Mouse (Mus musculus) monocyte, adult 5-6 weeks (primary cell): ENCODE measurements around the gene Cntf. TPM values are rescaled to one million over a fixed set of nuclear protein-coding genes. Genes with fewer than 3 reads are reported as not detected.

Experiments used
- ATAC-seq: fragments of 153-309, 156-312 bp; replicated peaks from 2 replicates; pipeline ENCODE4 v1.8.0; 2017; ENCODE audit warnings: mild to moderate bottlenecking; ENCODE audit not compliant: low TSS enrichment, insufficient number of reproducible peaks, severe bottlenecking, poor library complexity, low FRiP score
- total RNA-seq: library from RNA; stranded (forward); fragments of 200-1000, 200-491, 200-594 nt; gene quantifications from 3 replicates; pipeline ENCODE4 v1.2.3, GENCODE M21; 2017

Cntf gene
- total RNA-seq, result 2.2 to 4.7 TPM (median 3.5 TPM) in 3 replicates

DNA sequence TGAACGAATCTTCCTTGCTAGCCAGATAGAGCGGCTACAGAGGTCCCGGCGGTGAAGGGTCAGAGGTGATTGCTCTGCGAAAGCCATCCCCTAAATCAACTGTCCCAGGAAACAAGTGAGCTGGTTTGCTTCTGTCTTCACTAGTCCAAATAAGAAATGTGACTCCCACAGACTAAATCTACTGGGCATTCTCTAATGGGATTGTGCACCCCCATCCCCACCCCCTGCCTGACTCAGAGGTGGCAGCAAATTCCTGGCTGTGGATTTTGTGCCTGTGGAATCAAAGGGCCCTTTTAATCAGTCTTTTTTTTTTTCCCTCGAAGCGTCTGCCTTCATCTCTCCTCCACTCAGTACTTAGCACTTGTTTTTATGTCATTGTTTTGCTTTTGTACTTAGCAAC lies at the start of gene Cntf:
Gene Cntf, minus strand, starts transcription at position 325 of the 400 bp plus-strand sequence.
- ATAC-seq, result no peak

DNA sequence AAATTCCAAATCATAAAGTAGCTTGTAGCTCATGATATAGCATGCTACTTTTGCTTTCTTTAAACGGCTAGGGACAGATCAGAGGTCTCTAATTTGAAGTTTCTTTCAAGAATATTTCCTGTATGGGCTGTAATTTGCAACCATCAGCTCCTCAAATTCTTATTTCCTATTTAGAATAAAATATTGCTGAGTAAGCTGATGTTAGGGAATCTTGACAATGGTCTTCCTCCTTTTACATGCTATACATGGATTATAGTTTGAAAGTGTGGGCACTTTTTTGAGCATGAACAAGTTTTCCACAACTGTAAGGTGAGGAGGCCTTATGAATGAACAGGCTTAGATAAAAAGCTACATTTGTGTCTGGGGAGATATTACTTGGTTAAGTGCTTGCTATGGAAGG lies 48.5 kb upstream of the Cntf start:
- ATAC-seq, result no peak

DNA sequence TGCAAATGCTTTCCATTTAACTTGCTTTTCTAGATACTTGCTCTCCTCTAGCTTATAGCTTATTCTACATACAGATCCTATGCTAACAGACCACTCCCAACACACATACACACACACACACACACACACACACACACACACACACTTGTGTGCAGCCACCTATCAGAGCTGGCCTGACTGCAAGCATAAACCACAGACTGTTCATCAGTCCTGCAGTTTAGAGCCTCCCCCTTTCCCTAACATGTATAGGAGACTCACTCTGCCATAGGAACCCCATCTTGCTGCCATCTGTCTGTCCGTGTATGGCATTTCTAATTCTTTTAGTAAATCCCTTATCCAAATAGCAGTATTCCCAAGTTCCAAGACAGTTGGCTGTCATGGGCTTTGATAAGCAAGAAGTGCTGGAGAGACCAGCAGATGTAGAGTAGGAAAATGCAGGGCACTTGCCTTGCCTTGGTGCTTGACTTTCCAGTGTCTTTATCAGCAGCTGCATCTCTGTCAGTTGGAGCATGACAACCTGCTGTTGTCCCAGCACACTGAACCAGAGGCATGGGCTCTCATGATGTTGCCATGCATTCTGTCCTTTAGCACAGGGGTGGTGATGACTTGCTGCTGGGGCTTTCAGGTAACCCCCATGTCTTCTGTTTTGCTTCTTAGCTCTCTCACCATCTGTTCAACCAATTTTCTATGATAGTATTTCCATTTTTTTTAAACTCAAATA lies 47.4 kb upstream of the Cntf start:
- no peak for ATAC-seq

DNA sequence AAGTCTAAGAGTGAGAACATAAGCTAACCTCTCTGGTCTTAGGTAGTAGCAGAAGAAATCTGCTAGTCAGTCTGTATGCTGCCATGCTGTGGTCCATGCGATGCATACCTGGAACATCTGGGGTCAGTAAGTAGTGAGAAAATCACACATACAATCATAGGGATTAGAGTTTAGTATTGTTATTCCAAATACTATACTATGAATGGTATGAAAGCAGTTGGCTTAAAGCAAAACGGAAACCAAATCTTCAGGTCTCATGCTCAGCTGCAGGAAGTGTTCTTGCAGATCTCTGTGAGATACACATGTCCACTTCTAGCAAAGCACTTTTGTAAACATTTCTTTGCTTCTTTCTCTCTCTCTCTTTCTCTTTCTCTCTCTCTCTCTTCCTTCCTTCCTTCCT lies 40.8 kb upstream of the Cntf start:
- 0 out of 2 replicates have a peak, but pooled peaks have one; percentile 47 for ATAC-seq

DNA sequence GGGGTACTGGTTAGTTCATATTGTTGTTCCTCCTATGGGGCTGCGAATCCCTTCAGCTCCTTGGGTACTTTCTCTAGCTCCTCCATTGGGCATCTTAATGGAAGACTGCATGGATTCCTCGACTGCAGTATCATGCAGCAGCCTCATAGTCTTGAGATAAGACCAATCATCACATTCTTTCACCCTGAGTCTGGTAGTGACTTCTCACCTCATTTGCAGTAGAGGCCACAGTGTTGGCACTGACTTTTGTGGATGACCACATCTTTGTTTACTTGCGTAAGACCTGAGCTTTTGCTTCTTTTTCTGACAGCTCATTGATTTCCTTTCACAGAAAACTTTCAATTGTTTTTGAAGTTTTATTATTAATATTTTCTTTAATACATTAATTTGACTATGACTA lies 40.3 kb upstream of the Cntf start:
- peak; percentile 59; the same call in 1 of the 2 replicates for ATAC-seq

DNA sequence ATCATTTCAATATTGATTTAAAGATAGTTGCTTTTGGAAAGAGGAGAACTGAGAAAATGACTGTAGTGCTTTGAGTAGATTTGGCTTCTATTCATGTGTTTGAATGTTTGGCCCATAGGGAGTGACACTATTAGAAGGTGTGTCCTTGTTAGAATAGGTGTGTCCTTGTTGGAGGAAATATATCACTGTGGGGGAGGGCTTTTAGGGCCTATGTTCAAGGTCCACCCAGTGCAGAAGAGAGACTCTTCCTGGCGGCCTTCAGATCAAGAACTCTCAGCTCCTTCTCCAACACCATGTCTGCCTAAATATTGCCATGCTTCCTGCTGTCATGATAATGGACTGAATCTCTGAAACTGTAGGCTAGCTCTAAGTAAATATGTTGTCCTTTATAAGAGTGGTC lies 38.8 kb upstream of the Cntf start:
- ATAC-seq, result no peak

DNA sequence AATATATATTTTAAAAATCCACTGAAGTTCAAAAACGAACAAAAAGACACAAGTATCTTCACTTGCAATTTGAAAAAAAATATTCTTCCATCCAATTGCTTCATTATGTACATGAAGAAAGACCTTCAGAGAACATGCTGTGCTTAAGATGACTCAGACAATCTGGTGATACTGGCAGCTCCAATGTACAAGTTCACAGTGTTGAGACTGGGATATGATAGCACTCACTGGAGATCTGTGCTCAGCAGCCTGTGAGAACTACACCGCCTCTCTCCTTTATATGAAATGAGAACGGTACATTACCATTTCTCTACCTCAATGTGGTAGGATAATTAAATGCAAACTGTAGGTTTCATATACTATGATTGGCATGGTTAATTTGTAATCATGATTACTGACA lies 37.4 kb upstream of the Cntf start:
- ATAC-seq, result no peak

DNA sequence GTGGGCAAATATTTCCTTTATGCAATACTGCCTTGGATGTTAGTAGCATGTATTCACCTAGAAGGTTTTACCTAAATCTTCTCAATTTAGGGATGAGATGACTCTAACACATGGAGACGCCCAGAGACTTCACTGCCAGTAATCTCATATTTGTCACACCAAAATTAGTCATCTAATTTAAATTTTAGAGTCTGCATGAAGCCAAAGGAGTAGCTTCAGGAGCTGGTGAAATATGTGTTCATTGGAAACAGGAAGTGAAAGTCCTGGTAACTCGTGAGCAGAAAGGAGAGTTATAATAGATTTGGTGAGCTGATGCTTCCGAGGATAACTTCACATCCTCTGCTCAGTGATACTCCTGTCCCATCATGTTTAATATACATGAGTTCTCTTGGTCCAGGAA lies 35.6 kb upstream of the Cntf start:
- peak; percentile 61 for ATAC-seq

DNA sequence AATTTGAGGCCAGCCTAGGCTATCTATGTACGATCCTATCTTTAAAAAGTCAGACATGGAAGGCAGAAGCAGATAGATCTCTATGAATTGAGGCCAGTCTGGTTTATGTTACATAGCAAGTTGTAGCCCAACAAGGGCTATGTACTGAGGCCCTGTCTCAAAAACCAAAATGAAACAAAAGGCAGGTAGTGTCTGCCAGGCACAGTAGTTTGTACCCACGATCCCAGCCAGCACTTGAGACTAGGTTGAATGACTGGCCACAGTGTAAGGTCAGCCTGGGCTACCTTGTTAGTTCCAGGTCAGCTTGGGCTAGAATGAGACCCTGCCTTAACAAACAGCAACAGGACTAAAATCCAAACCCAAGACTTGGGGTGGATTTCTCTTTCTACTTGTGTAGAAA lies 35.2 kb upstream of the Cntf start:
- ATAC-seq, result no peak

DNA sequence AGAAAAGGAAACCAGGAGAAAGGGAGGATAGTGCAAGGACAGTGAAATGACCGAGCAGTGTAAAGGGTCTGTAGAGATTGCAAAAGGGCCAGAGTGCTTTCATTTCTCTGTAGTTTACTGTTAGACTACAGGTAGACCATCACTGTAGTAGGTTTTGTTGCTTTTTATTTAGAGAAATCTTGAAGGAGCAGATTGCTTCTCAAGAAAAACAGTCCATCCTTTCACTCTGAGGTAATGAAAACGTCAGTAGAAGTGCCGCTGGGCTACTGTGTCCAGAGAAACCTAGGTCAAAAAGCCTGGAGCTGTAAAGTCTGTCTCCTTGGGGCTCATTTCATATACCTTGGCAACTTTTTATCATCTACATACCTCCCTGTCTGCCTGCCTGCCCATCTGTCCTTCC lies 33.6 kb upstream of the Cntf start:
- no peak for ATAC-seq

DNA sequence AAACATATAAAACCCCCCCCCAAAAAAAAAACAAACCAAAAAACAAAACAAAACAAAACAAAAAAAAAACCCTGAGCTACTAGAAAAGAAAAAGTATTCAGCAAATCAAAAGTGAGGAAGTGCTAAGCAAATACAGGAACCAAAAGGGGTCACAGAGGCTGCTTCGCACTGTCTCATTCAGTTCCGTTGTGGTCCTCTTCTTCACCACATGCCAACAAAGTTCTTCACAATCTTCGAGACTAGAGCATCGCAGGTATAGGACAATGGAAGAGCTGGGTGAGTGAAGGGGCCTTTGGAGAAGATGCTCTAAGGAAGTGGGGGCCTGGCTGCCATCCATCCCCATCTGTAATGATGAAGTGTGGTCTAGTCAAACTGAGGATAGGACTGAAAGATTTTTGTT lies 33.0 kb upstream of the Cntf start:
- 0 out of 2 replicates have a peak, but pooled peaks have one; percentile 16 for ATAC-seq

DNA sequence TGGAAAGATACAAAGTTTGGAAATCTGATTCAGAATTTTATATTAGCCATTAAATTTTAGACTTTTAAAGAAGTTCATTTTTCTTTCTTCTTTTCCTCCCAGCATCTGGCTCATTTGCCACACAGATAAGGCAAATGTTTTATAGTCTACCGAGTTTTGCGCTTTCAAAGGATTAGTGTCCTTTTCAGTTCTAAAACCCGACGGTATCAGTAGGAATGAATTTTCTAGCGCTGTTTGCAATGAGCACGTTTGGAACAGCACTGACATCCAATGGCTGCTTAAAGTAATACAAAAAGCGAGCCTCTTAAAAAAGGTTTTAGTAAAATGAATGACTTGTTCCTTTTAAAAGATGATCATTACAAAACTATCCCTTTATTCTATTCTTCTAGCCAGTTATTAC lies 31.6 kb upstream of the Cntf start:
- ATAC-seq, result no peak

DNA sequence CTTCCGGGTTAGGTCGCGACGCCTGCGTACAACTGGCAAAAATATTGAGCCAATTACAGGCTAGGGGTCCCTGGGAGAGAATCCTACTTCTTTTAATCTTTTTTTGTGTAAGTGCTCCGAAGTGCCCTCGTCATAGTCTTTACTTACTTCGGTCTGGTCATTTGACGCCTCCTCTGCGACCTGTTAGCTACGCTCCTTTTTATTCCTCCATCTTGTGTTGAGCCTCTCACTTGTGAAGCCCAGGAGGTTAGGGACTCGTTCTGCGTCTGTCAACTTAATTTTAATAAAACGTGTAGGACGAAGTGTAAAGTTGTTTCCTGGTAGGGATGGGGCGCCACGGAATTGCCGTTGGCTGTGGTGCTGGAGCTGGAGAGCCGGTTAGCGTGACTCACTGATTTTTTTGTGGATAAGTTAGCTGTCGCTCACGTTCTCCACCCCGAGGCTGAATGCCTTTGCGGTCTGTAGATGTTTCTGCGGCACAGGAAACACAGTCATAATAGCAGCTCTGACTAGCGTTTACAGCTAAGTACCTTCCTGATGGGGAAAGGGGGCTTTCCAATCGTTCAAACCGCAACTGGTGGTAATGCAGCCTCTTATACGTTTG lies 31.0 kb upstream of the Cntf start:
- ATAC-seq, result peak; percentile 42

DNA sequence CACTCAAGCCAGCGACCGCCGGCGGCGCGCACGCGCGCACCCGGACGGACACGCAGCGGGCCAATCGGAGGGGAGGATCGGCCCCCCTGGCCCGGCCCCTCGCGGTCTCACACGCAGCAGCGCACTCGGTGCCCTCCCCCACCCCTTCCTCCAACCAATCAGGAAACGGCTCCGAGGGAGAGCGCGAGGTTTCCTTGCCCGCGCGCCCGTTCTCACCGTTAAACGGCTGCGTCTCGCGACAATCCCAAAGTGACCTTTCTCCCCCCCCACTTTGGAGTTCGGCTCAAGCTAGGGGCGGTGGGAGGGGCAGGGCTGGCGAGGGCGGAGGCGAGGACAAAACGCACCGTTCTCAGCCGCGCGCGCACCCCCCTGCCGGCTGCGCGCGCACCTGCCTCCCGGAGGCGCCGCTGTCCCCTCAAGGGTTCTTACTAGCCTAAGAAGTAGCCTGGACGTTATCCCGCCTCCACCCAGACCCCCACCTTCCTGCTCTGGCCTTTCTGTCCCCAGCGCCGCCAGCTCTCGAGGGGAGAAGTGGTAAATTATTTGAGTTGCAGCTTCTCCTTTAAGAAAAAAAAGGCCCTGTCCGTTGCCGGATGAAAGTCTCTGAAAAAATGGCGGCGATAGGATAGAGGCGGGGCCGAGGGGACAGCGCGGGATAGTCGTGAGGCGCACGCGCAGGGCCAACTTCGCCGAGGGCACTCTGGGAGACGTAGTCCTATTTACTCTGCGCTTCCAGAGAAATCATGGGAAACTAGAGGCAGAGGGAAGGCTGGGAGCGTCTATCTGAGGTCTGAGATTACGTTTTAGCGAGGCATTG lies 30.3 kb upstream of the Cntf start, which contains the start of the genes Zfp91 and Lpxn:
Gene Zfp91, minus strand, starts transcription at position 616 of the 817 bp plus-strand sequence.
Gene Lpxn, plus strand, starts transcription at position 683 of the 817 bp plus-strand sequence.
- ATAC-seq, result peak; percentile 79

DNA sequence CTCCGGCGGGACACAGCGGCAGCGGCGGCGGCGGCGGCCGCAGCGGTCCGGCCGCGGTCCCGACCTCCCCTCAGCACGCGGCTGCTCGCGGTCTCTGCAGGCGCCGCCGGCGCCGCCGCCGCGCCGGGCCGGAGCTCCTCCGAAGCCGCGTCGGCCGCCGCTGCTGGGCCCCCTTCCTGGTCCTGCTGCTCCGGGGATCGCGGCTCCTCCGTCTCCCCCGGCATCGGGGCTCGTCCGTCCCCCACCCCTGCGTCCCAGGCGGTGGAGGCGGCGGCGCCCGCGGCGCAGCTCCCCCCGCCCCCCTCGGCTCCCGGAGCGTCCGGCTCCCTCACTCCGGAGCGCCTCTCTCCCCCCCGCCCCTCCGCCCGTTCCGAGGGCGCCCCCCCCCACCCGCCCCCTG lies 29.7 kb upstream of the Cntf start:
- ATAC-seq, result no peak

DNA sequence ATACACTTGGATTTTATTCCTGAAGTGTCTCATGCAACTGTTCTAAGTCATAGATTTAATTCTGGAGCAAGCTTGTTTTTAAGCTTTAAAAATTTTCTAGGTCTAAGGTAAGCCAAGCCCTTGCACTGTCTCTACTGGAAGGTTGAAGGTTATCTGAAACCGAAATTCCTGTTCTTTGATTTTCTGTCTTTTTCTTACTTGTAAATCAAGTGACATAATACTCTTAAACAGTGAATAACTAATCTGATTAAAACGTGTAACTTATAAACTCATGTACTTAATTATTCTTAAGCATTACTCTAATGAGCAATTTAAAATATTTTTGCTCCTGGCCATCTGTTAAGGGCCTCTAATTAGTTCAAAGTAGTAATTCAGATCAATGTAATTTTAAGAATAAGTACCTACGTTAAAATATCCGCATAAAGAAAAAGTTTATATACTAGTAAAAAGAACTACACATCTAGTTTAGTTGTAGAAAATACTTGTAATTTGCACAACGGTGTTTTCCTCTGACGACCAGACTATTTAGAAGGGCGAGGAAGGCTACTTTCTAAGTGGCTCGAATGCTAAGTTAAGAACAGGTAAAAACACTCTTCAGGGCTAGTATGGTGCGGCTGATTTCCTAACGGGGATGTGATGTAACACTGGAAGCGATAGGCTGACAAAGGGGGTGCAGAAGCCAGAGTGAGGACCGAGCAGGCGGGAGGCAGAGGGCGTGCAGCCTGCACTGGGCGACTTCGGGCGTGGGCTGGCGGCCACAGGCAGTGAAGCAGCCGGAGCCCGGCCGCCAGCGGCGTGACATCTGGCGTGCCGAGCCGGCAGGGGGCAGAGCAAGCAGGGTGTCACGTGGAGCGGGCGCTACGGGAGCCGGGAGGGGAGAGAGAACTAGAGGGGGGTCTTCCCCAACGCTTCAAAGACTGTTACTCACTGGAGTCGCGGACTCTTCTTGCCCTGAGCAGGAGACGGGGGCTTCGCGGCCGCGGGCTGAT lies 28.9 kb upstream of the Cntf start:
- peak; percentile 45 for ATAC-seq

DNA sequence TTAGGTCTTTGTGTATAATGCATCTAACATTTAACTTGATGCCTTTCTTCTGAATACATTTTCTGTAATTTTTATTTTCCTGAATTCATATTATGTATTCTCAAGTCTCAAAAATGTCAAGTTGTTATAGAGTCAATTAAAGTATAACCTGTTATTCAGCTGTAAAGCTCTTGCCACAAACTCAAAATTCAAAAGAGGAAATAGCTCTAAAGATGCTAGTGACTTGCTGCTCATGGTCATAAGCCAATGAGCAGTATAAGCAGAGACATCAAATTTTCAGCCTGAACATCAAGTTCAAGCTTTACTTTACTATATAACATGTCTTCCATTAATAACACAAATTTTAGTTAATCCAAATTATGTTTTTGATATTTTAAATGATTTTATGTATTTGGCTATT lies 26.9 kb upstream of the Cntf start:
- no peak for ATAC-seq

DNA sequence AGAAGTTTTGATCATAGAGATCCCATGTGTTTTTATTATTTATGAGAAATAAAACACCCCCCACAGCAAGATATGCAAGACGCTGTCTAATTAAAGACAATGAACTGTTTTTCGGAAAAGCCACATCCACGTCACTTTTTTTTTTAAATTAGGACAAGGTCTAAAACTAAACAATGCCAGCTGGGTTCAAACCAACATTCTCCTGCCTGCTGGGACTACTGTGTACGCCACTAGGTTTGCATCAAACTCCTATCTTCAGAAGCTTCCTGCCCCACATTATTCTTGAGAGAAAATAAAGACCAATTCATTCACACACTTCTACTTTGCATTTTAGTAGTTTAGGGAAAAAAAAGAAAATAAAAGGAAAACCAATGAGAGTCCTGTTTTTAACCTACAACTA lies 22.3 kb upstream of the Cntf start:
- no peak for ATAC-seq
